Mouse (Mus musculus) MEL (cell line): ENCODE results near the gene Hspa12a. TPM values are rescaled to one million over a fixed set of nuclear protein-coding genes. Genes with fewer than 3 reads are reported as not detected.

ENCODE experiments used
- DNase-seq: peaks from one replicate; pipeline ENCODE4 v3.0.0; 2011; ENCODE audit warnings: low read depth, low spot score
- H3K27ac ChIP-seq: 2 replicates; pipeline ENCODE4 v1.5.1; 2012; ENCODE audit warnings: low read depth, mild to moderate bottlenecking, control low read depth, low read length, moderate library complexity; ENCODE audit not compliant: control insufficient read depth
- H3K27me3 ChIP-seq, 2 experiments: fragments of 150-350 bp in 1 of 2; sonication (generic) in 1 of 2; 2 replicates each; pipeline ENCODE4 v1.6.1; 2012; ENCODE audit warnings: low read length in 2 of 2, mild to moderate bottlenecking in 2 of 2, improper control_type of control experiment in 1 of 2, moderate library complexity in 1 of 2; ENCODE audit not compliant: insufficient read depth in 2 of 2, control insufficient read depth in 1 of 2
- H3K36me3 ChIP-seq, 2 experiments: 2 replicates each; pipeline ENCODE4 v1.6.1; 2012 to 2014; ENCODE audit warnings: low read length in 2 of 2, improper control_type of control experiment in 1 of 2, inconsistent platforms in 1 of 2, mild to moderate bottlenecking in 1 of 2; ENCODE audit not compliant: insufficient read depth in 2 of 2, control insufficient read depth in 1 of 2
- H3K4me1 ChIP-seq, 2 experiments: fragments of 150-350 bp in 1 of 2; sonication (generic) in 1 of 2; 2 replicates each; pipeline ENCODE4 v1.6.1; 2012; ENCODE audit warnings: low read length in 2 of 2, improper control_type of control experiment in 1 of 2, mild to moderate bottlenecking in 1 of 2; ENCODE audit not compliant: insufficient read depth in 2 of 2, control insufficient read depth in 1 of 2
- H3K4me3 ChIP-seq, 2 experiments: fragments of 150-350 bp in 1 of 2; sonication (generic) in 1 of 2; 2 replicates each; pipeline ENCODE4 v1.5.1; 2012; ENCODE audit warnings: low read depth in 2 of 2, low read length in 2 of 2, mild to moderate bottlenecking in 2 of 2, moderate library complexity in 2 of 2, control low read depth in 1 of 2, improper control_type of control experiment in 1 of 2; ENCODE audit not compliant: control insufficient read depth in 1 of 2, insufficient read depth in 1 of 2
- H3K79me2 ChIP-seq: 2 replicates; pipeline ENCODE4 v1.6.1; 2012; ENCODE audit warnings: mild to moderate bottlenecking, low read length, moderate library complexity; ENCODE audit not compliant: control insufficient read depth, poor library complexity, insufficient read depth
- H3K9ac ChIP-seq: 2 replicates; pipeline ENCODE4 v1.6.1; 2012; ENCODE audit warnings: low read depth, mild to moderate bottlenecking, control low read depth, low read length, moderate library complexity; ENCODE audit not compliant: control insufficient read depth, poor library complexity, severe bottlenecking
- H3K9me3 ChIP-seq: fragments of 150-350 bp; sonication (generic); replicated peaks from 2 replicates; pipeline ENCODE4 v1.6.1; 2012; ENCODE audit warnings: mild to moderate bottlenecking, low read length, improper control_type of control experiment, moderate library complexity; ENCODE audit not compliant: insufficient read depth
- CHD1 ChIP-seq: IDR thresholded peaks from 2 replicates; pipeline ENCODE4 v1.6.1; 2012; ENCODE audit warnings: low read depth, mild to moderate bottlenecking, inconsistent platforms, low read length, improper control_type of control experiment
- CHD2 ChIP-seq: IDR thresholded peaks from 2 replicates; pipeline ENCODE4 v1.6.1; 2011; ENCODE audit warnings: low read length, improper control_type of control experiment
- ELF1 ChIP-seq: IDR thresholded peaks from 2 replicates; pipeline ENCODE4 v1.6.1; 2014; ENCODE audit warnings: low read depth, mild to moderate bottlenecking, inconsistent platforms, low read length, improper control_type of control experiment, moderate library complexity
- EP300 ChIP-seq, 2 experiments: IDR thresholded peaks; 2 replicates each; pipeline ENCODE4 v1.6.1; 2011; ENCODE audit warnings: improper control_type of control experiment in 2 of 2, low read length in 2 of 2, low read depth in 1 of 2, mild to moderate bottlenecking in 1 of 2
- GATA1 ChIP-seq: IDR thresholded peaks from 2 replicates; pipeline ENCODE4 v1.6.1; 2011; ENCODE audit warnings: low read depth, low read length, improper control_type of control experiment
- HCFC1 ChIP-seq: IDR thresholded peaks from 2 replicates; pipeline ENCODE4 v1.6.1; 2012; ENCODE audit warnings: low read depth, mild to moderate bottlenecking, inconsistent platforms, low read length, improper control_type of control experiment, moderate library complexity
- KAT2A ChIP-seq: conservative IDR thresholded peaks from 2 replicates; pipeline ENCODE4 v1.6.1; 2012; ENCODE audit warnings: low read depth, low read length, improper control_type of control experiment, inconsistent platforms
- MAFK ChIP-seq: IDR thresholded peaks from 2 replicates; pipeline ENCODE4 v1.6.1; 2011; ENCODE audit warnings: low read depth, mild to moderate bottlenecking, low read length, improper control_type of control experiment, borderline replicate concordance
- MEF2A ChIP-seq: IDR thresholded peaks from 2 replicates; pipeline ENCODE4 v1.6.1; 2014; ENCODE audit warnings: low read depth, mild to moderate bottlenecking, inconsistent platforms, low read length, improper control_type of control experiment; ENCODE audit not compliant: poor library complexity, insufficient replicate concordance, severe bottlenecking; ENCODE audit errors: extremely low read depth
- MXI1 ChIP-seq: IDR thresholded peaks from 2 replicates; pipeline ENCODE4 v1.6.1; 2011; ENCODE audit warnings: mild to moderate bottlenecking, low read depth, low read length, improper control_type of control experiment
- MYB ChIP-seq: IDR thresholded peaks from 2 replicates; pipeline ENCODE4 v1.6.1; 2011; ENCODE audit warnings: mild to moderate bottlenecking, low read depth, low read length, improper control_type of control experiment
- MYC ChIP-seq: IDR thresholded peaks from 2 replicates; pipeline ENCODE4 v1.6.1; 2011; ENCODE audit warnings: low read depth, mild to moderate bottlenecking, low read length, improper control_type of control experiment, moderate library complexity
- POLR2AphosphoS2 ChIP-seq: IDR thresholded peaks from 2 replicates; pipeline ENCODE4 v1.6.1; 2011; ENCODE audit warnings: low read length, improper control_type of control experiment
- SIN3A ChIP-seq: IDR thresholded peaks from 2 replicates; pipeline ENCODE4 v1.6.1; 2012; ENCODE audit warnings: low read length, improper control_type of control experiment, inconsistent platforms
- TCF12 ChIP-seq: IDR thresholded peaks from 2 replicates; pipeline ENCODE4 v1.6.1; 2014; ENCODE audit warnings: low read depth, mild to moderate bottlenecking, inconsistent platforms, low read length, improper control_type of control experiment, moderate library complexity
- USF2 ChIP-seq, 2 experiments: IDR thresholded peaks; 2 replicates each; pipeline ENCODE4 v1.6.1; 2011 to 2012; ENCODE audit warnings: improper control_type of control experiment in 2 of 2, low read length in 2 of 2, borderline replicate concordance in 1 of 2, inconsistent platforms in 1 of 2, low read depth in 1 of 2, mild to moderate bottlenecking in 1 of 2; ENCODE audit not compliant: insufficient read depth in 1 of 2
- ZKSCAN1 ChIP-seq: IDR thresholded peaks from 2 replicates; pipeline ENCODE4 v1.6.1; 2012; ENCODE audit warnings: low read depth, mild to moderate bottlenecking, inconsistent platforms, low read length, improper control_type of control experiment, moderate library complexity
- ZMIZ1 ChIP-seq: IDR thresholded peaks from 2 replicates; pipeline ENCODE4 v1.6.1; 2012; ENCODE audit warnings: low read depth, mild to moderate bottlenecking, inconsistent platforms, low read length, improper control_type of control experiment, moderate library complexity
- polyA plus RNA-seq, 2 experiments: library from polyadenylated mRNA; stranded (reverse) in 1 of 2; unstranded in 1 of 2; fragments of >175 nt in 1 of 2; fragments of >200 nt in 1 of 2; gene quantifications; 2 replicates each; pipeline versions ENCODE4 v1.2.1 to v1.2.4; 2012; ENCODE audit warnings: low replicate concordance in 2 of 2, low read depth in 1 of 2; ENCODE audit not compliant: insufficient read length in 2 of 2, insufficient read depth in 1 of 2, missing spikeins in 1 of 2
- total RNA-seq: library from RNA; depleted of rRNA; stranded (reverse); fragments of 300-350 nt; gene quantifications from 2 replicates; pipeline ENCODE4 v1.2.3, GENCODE M21; 2012

The Hspa12a gene
- total and polyA plus RNA-seq, 3 experiments = not detected

GRCm38 (mm10) chr19:58781566-58781965 is 161.9 kb downstream of the Hspa12a start:
- no peaks in the 10 kb centered on the region for H3K4me1 ChIP-seq
- TF ChIP-seq ELF1 = no peak
- TF ChIP-seq MAFK = no peak
- TF ChIP-seq MYC = no peak
- TF ChIP-seq ZKSCAN1 = no peak
- TF ChIP-seq CHD1 = no peak
- H3K36me3 ChIP-seq = no peaks in the 10 kb centered on the region
- H3K79me2 ChIP-seq = no peaks in the 10 kb centered on the region
- no peak overlapping the region for H3K9ac ChIP-seq
- no peaks in the 10 kb centered on the region for H3K27me3 ChIP-seq
- no peak overlapping the region for H3K27ac ChIP-seq
- no peak for DNase-seq
- H3K4me3 ChIP-seq = no peak overlapping the region
- H3K9me3 ChIP-seq = no peaks in the 10 kb centered on the region

- TF ChIP-seq MYC (no peak), MXI1 (no peak), KAT2A (no peak), USF2 (IDR thresholded peaks at IDR 0.05; ENCODE audit: borderline replicate concordance in 1 of 2, insufficient read depth in 1 of 2, low read depth in 1 of 2, low read length in 2 of 2) (no peak), EP300 (IDR thresholded peaks at IDR 0.05; ENCODE audit: low read depth in 1 of 2, low read length in 2 of 2) (no peak), POLR2AphosphoS2 (no peak), CHD2 (no peak), TCF12 (no peak), MEF2A (no peak), ZMIZ1 (no peak), GATA1 (no peak), MYB (no peak), HCFC1 (no peak), SIN3A (no peak)
- H3K4me1 ChIP-seq = no peaks in the 10 kb centered on the region
- no peaks in the 10 kb centered on the region for H3K27me3 ChIP-seq
- no peak overlapping the region for H3K27ac ChIP-seq
- H3K36me3 ChIP-seq = no peaks in the 10 kb centered on the region
- H3K4me3 ChIP-seq = no peak overlapping the region
- no peak for DNase-seq
- no peaks in the 10 kb centered on the region for H3K9me3 ChIP-seq
- H3K79me2 ChIP-seq = no peaks in the 10 kb centered on the region
- H3K9ac ChIP-seq = no peak overlapping the region
Observed at GRCm38 (mm10) chr19:58776461-58776860, 167.0 kb downstream of the Hspa12a start.
